Mouse (Mus musculus) kidney, postnatal 0 days (tissue): ENCODE results near the gene Snapc4. TPM values are rescaled to one million over a fixed set of nuclear protein-coding genes. Genes with fewer than 3 reads are reported as not detected.

Source experiments
- ATAC-seq: fragments of 200-750 bp; cut with Nextera tagmentation; replicated peaks from 2 replicates; pipeline ENCODE4 v1.8.0; 2017; ENCODE audit warnings: low read depth, moderate number of reproducible peaks, moderate TSS enrichment, moderate library complexity; ENCODE audit not compliant: low FRiP score
- DNase-seq: peaks from one replicate; pipeline ENCODE4 v3.0.0-alpha.2; 2016; ENCODE audit warnings: low spot score
- H3K27ac ChIP-seq: fragments of 300-500 bp; sonication (generic); 2 replicates; pipeline ENCODE4 v1.5.1; 2014; ENCODE audit warnings: mild to moderate bottlenecking
- H3K27me3 ChIP-seq: fragments of 300-500 bp; sonication (generic); 2 replicates; pipeline ENCODE4 v1.6.1; 2014; ENCODE audit warnings: low read length, mixed read lengths; ENCODE audit not compliant: insufficient read depth
- H3K36me3 ChIP-seq: fragments of 300-500 bp; sonication (generic); 2 replicates; pipeline ENCODE4 v1.6.1; 2014; ENCODE audit warnings: low read length, mixed read lengths; ENCODE audit not compliant: insufficient read depth
- H3K4me1 ChIP-seq: fragments of 300-500 bp; sonication (generic); replicated peaks from 2 replicates; pipeline ENCODE4 v1.6.1; 2014; ENCODE audit warnings: antibody characterized with exemption, low read length, mixed read lengths; ENCODE audit not compliant: insufficient read depth
- H3K4me2 ChIP-seq: fragments of 300-500 bp; sonication (generic); 2 replicates; pipeline ENCODE4 v1.6.1; 2014; ENCODE audit warnings: mild to moderate bottlenecking, low read length, moderate library complexity, mixed read lengths
- H3K4me3 ChIP-seq: fragments of 300-500 bp; sonication (generic); replicated peaks from 2 replicates; pipeline ENCODE4 v1.5.1; 2014; ENCODE audit warnings: low read depth, low read length
- H3K9ac ChIP-seq: fragments of 300-500 bp; sonication (generic); 2 replicates; pipeline ENCODE4 v1.6.1; 2014; ENCODE audit warnings: low read depth, low read length
- H3K9me3 ChIP-seq: fragments of 300-500 bp; sonication (generic); replicated peaks from 2 replicates; pipeline ENCODE4 v1.6.1; 2016; ENCODE audit warnings: low read length, inconsistent platforms, mixed read lengths
- CTCF ChIP-seq: IDR thresholded peaks from 2 replicates; pipeline ENCODE4 v1.5.1; 2016; ENCODE audit warnings: antibody characterized with exemption, low read depth, mild to moderate bottlenecking, moderate library complexity
- WGBS: fragments of 180-500 bp; shearing (Covaris S2); extraction: QIAGEN DNeasy Blood & Tissue Kit; methylation state at CpG from one replicate; pipeline ENCODE4 v1.1.7; 2014; 5-methylcytosine and 5-hydroxymethylcytosine counted together
- polyA plus RNA-seq: library from polyadenylated mRNA; unstranded; fragments of >200 nt; fragmentation: Nextera tagmentation; extraction: Ambion mirVana; gene quantifications from 2 replicates; pipeline ENCODE4 v1.2.1, GENCODE M21; 2015

The Snapc4 gene
- polyA plus RNA-seq, 1 experiment from 2014 or later, result 14.6 TPM

- no peak overlapping the region for H3K9ac ChIP-seq
- H3K36me3 ChIP-seq, result peaks cover 55% of the 10 kb centered on the region
- H3K9me3 ChIP-seq, result no peaks in the 10 kb centered on the region
- ATAC-seq, result no peak
- TF ChIP-seq CTCF, result no peak
- H3K27me3 ChIP-seq, result no peaks in the 10 kb centered on the region
- DNase-seq, result peak; percentile 28
- no peak overlapping the region for H3K4me2 ChIP-seq
- H3K4me3 ChIP-seq, result no peak overlapping the region
- no peaks in the 10 kb centered on the region for H3K4me1 ChIP-seq
- 69% methylated on average over 10 of the region's 10 CpGs for WGBS
- H3K27ac ChIP-seq, result no peak overlapping the region
Observed at GRCm38 (mm10) chr2:26364738-26365465, 15.6 kb downstream of the Snapc4 start.

- H3K27ac ChIP-seq, result no peak overlapping the region
- TF ChIP-seq CTCF, result no peak
- H3K27me3 ChIP-seq, result no peaks in the 10 kb centered on the region
Observed at GRCm38 (mm10) chr2:26363481-26363880, 17.0 kb downstream of the Snapc4 start.

GRCm38 (mm10) chr2:26362991-26363390 is 17.5 kb downstream of the Snapc4 start:
- Histone ChIP-seq H3K27me3 (no peaks in the 10 kb centered on the region), H3K4me1 (no peaks in the 10 kb centered on the region), H3K4me3 (no peak overlapping the region), H3K27ac (no peak overlapping the region), H3K4me2 (no peak overlapping the region), H3K36me3 (peaks cover 40% of the 10 kb centered on the region), H3K9ac (no peak overlapping the region), H3K9me3 (no peaks in the 10 kb centered on the region)
- no peak for DNase-seq
- TF ChIP-seq CTCF, result no peak
- WGBS, result 84% methylated on average over 5 of the region's 5 CpGs
- no peak for ATAC-seq

More at GRCm38 (mm10) chr2:26363481-26363880, 17.0 kb downstream of the Snapc4 start:
- peaks cover 44% of the 10 kb centered on the region for H3K36me3 ChIP-seq
- no peak overlapping the region for H3K4me2 ChIP-seq
- DNase-seq (no peak), ATAC-seq (no peak)
- no peaks in the 10 kb centered on the region for H3K4me1 ChIP-seq
- WGBS, result 62% methylated on average over 5 of the region's 5 CpGs
- H3K9ac ChIP-seq, result no peak overlapping the region
- H3K9me3 ChIP-seq, result no peaks in the 10 kb centered on the region
- no peak overlapping the region for H3K4me3 ChIP-seq

GRCm38 (mm10) chr2:26360772-26361171 is 19.7 kb downstream of the Snapc4 start, which contains the start of gene Card9:
Gene Card9, minus strand, starts transcription at chr2:26360918.
- Histone ChIP-seq H3K27me3 (no peaks in the 10 kb centered on the region), H3K4me3 (no peak within 1 kb of the TSS), H3K4me1 (no peaks in the 10 kb centered on the region), H3K36me3 (peaks cover 18% of the 10 kb centered on the region; the same call in 1 of the 2 replicates), H3K9me3 (no peaks in the 10 kb centered on the region), H3K4me2 (no peak within 1 kb of the TSS), H3K27ac (no peak within 1 kb of the TSS), H3K9ac (no peak within 1 kb of the TSS)
- no peak for TF ChIP-seq CTCF
- ATAC-seq (no peak), DNase-seq (no peak)
- WGBS, result 32% methylated on average over 3 of the region's 3 CpGs

DNA sequence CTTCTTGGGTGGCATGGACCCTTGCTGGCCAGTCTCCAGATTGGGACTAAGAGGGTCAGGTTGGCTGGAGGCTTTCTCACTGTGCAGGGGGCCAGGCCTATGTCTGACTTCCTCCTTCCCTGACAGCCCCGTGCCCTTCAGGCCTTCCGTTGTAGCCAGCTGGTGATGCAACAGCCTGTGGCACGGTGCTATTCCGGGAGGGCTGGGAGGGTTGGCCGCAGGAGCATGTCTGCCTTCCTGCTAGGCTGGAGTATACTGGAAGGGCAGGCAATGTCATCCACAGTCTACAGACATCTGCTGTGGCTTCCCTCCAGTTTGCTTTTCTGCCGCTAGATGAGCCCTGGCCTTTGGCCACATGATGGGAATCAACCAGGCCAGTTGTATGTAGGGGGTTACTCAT is 20.5 kb downstream of the Snapc4 start:
- Histone ChIP-seq H3K36me3 (0 out of 2 replicates have a peak, but pooled peaks cover 10% of the 10 kb centered on the region), H3K4me3 (no peak overlapping the region), H3K4me2 (no peak overlapping the region), H3K27ac (no peak overlapping the region), H3K27me3 (no peaks in the 10 kb centered on the region), H3K9me3 (no peaks in the 10 kb centered on the region), H3K9ac (no peak overlapping the region), H3K4me1 (no peaks in the 10 kb centered on the region)
- ATAC-seq (no peak), DNase-seq (no peak)
- WGBS, result 75% methylated on average over 6 of the region's 6 CpGs
- no peak for TF ChIP-seq CTCF

DNA sequence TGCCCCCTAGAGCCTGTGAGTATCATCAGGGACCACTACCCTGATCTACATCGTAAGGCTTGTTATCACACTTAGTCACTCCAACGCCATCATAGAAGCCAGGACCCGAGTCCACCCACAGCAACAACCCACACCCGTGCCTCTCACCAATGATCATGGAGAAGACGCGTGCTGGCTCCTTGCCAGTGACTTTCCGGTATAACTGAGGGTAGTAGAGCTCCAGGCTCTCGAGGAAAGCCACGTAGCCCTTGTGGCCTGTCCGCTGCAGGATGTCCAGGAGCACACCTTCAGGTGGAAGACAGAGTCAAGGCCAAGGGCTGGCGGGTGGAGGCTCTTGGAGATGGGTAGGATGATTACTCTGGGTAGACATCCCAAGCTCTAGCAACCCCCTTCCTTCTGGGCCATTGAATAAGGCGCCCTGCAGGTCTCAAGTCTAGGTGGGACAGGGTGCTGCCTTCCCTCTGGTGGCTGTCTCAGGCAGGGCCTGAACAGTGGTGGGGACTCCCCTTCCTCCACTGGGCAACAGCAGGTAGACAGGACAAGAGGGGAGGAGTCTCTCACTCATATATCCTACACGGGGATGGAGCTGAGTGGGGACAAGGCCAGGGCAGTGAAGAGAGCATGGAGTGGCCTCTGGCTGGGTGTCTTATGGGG is 21.7 kb downstream of the Snapc4 start:
- ATAC-seq (no peak), DNase-seq (no peak)
- Histone ChIP-seq H3K27ac (no peak overlapping the region), H3K36me3 (0 out of 2 replicates have a peak, but pooled peaks cover 9% of the 10 kb centered on the region), H3K4me2 (no peak overlapping the region), H3K4me1 (no peaks in the 10 kb centered on the region), H3K4me3 (no peak overlapping the region), H3K9me3 (no peaks in the 10 kb centered on the region), H3K27me3 (no peaks in the 10 kb centered on the region), H3K9ac (no peak overlapping the region)
- 88% methylated on average over 13 of the region's 13 CpGs for WGBS
- no peak for TF ChIP-seq CTCF
